8 mouse cellular contexts compared by ENCODE assay signal in the genomic region with DNA sequence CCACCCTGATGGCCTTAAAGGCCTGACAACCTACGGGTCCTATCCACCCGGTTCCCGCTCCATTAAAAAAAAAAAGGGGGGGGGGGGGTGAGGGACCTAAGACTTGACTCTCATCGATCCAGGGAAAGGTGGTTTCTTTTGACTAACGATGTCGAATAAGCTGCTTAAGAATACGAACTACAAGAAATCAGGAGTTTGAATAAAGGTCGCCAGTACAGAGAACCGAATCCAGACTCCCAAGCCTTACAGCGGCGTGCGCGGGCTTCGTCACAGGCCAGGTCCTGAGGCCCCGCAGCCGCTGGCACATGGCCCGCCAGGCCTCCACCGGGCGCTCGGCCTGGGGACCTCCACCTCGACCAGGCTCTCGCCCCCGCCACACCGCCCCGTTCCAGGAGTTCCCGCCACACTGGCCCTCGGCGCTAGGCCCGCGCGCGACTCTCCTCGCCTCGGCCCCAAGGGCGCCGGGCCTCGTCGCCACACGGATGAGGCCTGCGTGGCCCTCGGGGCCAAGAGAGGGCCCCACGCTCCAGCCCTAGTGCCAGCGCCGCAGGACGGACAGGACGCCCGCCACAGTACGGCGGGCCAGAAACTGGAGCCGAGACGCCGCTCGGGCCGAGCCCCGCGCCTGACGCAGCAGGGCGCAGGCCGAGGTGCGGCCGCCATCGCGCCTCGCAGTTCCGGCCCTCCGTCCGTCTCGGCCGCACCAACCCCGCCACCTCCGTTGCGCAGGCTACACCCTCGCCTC. TPM values are rescaled to one million over a fixed set of nuclear protein-coding genes. Genes with fewer than 3 reads are reported as not detected.
DNase-seq lines count a peak whose midpoint lies in the region; ATAC-seq and TF ChIP-seq lines count a peak whose summit lies in the region.

No protein-coding gene starts in this region.

- WGBS in bone marrow, adult 2 months, result under 1% methylated on average over 73 of the region's 73 CpGs
- WGBS in heart, embryonic 15.5 days, result under 1% methylated on average over 73 of the region's 73 CpGs
- WGBS in kidney, postnatal 0 days, result under 1% methylated on average over 54 of the region's 73 CpGs
- under 1% methylated on average over 63 of the region's 73 CpGs for WGBS in lung, embryonic 16.5 days

- DNase-seq in adrenal gland, adult (ENCODE audit: inconsistent age in 2 of 2, low spot score in 1 of 2), result peak; percentile 74 to 91
- no peak for DNase-seq in adrenal gland, adult 8-10 months
- DNase-seq in kidney, postnatal 0 days (ENCODE audit: low spot score), result peak; percentile 46
- DNase-seq in retina, embryonic 14.5 days (ENCODE audit: low spot score), result peak; percentile 50

- no peaks in the 10 kb centered on the region for H3K27me3 ChIP-seq in heart, embryonic 15.5 days
- no peaks in the 10 kb centered on the region for H3K27me3 ChIP-seq in kidney, postnatal 0 days (ENCODE audit: insufficient read depth, low read length)
- H3K27me3 ChIP-seq in lung, embryonic 16.5 days (ENCODE audit: control insufficient read depth, insufficient read depth, low read depth, low read length), result no peaks in the 10 kb centered on the region

- peak overlapping the region; percentile 94 for H3K27ac ChIP-seq in bone marrow, adult 2 months (ENCODE audit: control insufficient read depth, insufficient read depth, low read depth, low read length, poor library complexity)
- peak overlapping the region; percentile 90 for H3K27ac ChIP-seq in heart, embryonic 15.5 days
- peak overlapping the region; percentile 95 for H3K27ac ChIP-seq in kidney, postnatal 0 days
- H3K27ac ChIP-seq in lung, embryonic 16.5 days (ENCODE audit: low read length), result peak overlapping the region; percentile 91

- peak overlapping the region; percentile 95 for H3K4me3 ChIP-seq in bone marrow, adult 2 months (replicated peaks; ENCODE audit: control insufficient read depth, low read depth, low read length)
- H3K4me3 ChIP-seq in heart, embryonic 15.5 days, result peak overlapping the region; percentile 79
- peak overlapping the region; percentile 99 for H3K4me3 ChIP-seq in kidney, postnatal 0 days (replicated peaks; ENCODE audit: low read depth, low read length)
- H3K4me3 ChIP-seq in lung, embryonic 16.5 days (ENCODE audit: low read length), result peak overlapping the region; percentile 96

- peak overlapping the region; percentile 96 for H3K9ac ChIP-seq in heart, embryonic 15.5 days
- H3K9ac ChIP-seq in kidney, postnatal 0 days (ENCODE audit: low read depth, low read length), result peak overlapping the region; percentile 99
- H3K9ac ChIP-seq in lung, embryonic 16.5 days (ENCODE audit: low read length), result peak overlapping the region; percentile 99

- peak; percentile 58 for ATAC-seq in erythroblast, adult 5-6 weeks (replicated peaks; ENCODE audit: low FRiP score, poor library complexity, severe bottlenecking)
- peak; percentile 72 for ATAC-seq in heart, embryonic 15.5 days (replicated peaks; ENCODE audit: insufficient number of reproducible peaks, insufficient read depth, low FRiP score, low read depth)
- ATAC-seq in kidney, postnatal 0 days (replicated peaks; ENCODE audit: low FRiP score, low read depth), result peak; percentile 75
- peak; percentile 74 for ATAC-seq in lung, embryonic 16.5 days (ENCODE audit: low read depth)

- no peaks in the 10 kb centered on the region for H3K9me3 ChIP-seq in heart, embryonic 15.5 days (replicated peaks)
- no peaks in the 10 kb centered on the region for H3K9me3 ChIP-seq in kidney, postnatal 0 days (replicated peaks; ENCODE audit: low read length)
- H3K9me3 ChIP-seq in lung, embryonic 16.5 days (ENCODE audit: control insufficient read depth, low read length), result no peaks in the 10 kb centered on the region

- H3K36me3 ChIP-seq in heart, embryonic 15.5 days, result peaks cover 3% of the 10 kb centered on the region
- peaks cover 3% of the 10 kb centered on the region; the same call in 1 of the 2 replicates for H3K36me3 ChIP-seq in kidney, postnatal 0 days (ENCODE audit: insufficient read depth, low read length)
- H3K36me3 ChIP-seq in lung, embryonic 16.5 days (ENCODE audit: control insufficient read depth, insufficient read depth, low read length), result peaks cover 4% of the 10 kb centered on the region

- peak overlapping the region; percentile 86 for H3K4me2 ChIP-seq in heart, embryonic 15.5 days
- H3K4me2 ChIP-seq in kidney, postnatal 0 days (ENCODE audit: low read length), result peak overlapping the region; percentile 84
- peak overlapping the region; percentile 83 for H3K4me2 ChIP-seq in lung, embryonic 16.5 days (ENCODE audit: low read depth, low read length)

- TF ChIP-seq POLR2A in bone marrow, adult 2 months (IDR thresholded peaks at IDR 0.05; ENCODE audit: borderline replicate concordance, control insufficient read depth, low read depth, low read length), result no peak

- TF ChIP-seq CTCF in bone marrow, adult 2 months (IDR thresholded peaks at IDR 0.05; ENCODE audit: control insufficient read depth, insufficient read depth, low read length), result no peak
- no peak for TF ChIP-seq CTCF in kidney, postnatal 0 days (IDR thresholded peaks at IDR 0.05; ENCODE audit: low read depth)

- peaks cover 3% of the 10 kb centered on the region; the same call in 1 of the 2 replicates for H3K4me1 ChIP-seq in bone marrow, adult 2 months (ENCODE audit: control insufficient read depth, insufficient read depth, low read length)
- peaks cover 28% of the 10 kb centered on the region for H3K4me1 ChIP-seq in heart, embryonic 15.5 days (replicated peaks)
- peaks cover 6% of the 10 kb centered on the region; the same call in 1 of the 2 replicates for H3K4me1 ChIP-seq in kidney, postnatal 0 days (replicated peaks; ENCODE audit: insufficient read depth, low read length)
- H3K4me1 ChIP-seq in lung, embryonic 16.5 days (replicated peaks; ENCODE audit: control insufficient read depth, insufficient read depth, low read length), result peaks cover 21% of the 10 kb centered on the region

RNA-seq across cellular contexts. Expression of a gene that starts 0.6 kb away (rescaled TPM):
- 100 to 1,000 TPM; 400 to 426 (median 421) TPM for total RNA-seq in adrenal gland, adult 8-10 months (2022)
- 180 and 237 TPM in 2 replicates for polyA plus RNA-seq in bone marrow, adult 2 months (2011; ENCODE audit: insufficient read depth, insufficient read length, low replicate concordance, missing spikeins)
- total RNA-seq in erythroblast, adult 5-6 weeks (2015; ENCODE audit: low replicate concordance), result 121 and 143 TPM in 2 replicates
- total RNA-seq in erythroblast, adult 5-6 weeks (2017; ENCODE audit: low replicate concordance), result 172 and 205 TPM in 2 replicates
- 661 and 702 TPM in 2 replicates for polyA plus RNA-seq in heart, embryonic 15.5 days (2015; fragmentation: Nextera tagmentation; extraction: Ambion mirVana)
- polyA plus RNA-seq in kidney, postnatal 0 days (2015; fragmentation: Nextera tagmentation; extraction: Ambion mirVana), result 881 and 892 TPM in 2 replicates
- polyA plus RNA-seq in lung, embryonic 16.5 days (2015; fragmentation: Nextera tagmentation; extraction: Ambion mirVana), result 966 and 994 TPM in 2 replicates

RNA-seq across cellular contexts. Expression of a gene that starts 11.7 kb away (rescaled TPM):
- 10 to 100 TPM; 37.3 to 60.0 (median 46.5) TPM for total RNA-seq in adrenal gland, adult 8-10 months (2022)
- polyA plus RNA-seq in bone marrow, adult 2 months (2011; ENCODE audit: insufficient read depth, insufficient read length, low replicate concordance, missing spikeins), result 21.9 and 34.4 TPM in 2 replicates
- 3.7 and 6.3 TPM in 2 replicates for total RNA-seq in erythroblast, adult 5-6 weeks (2015; ENCODE audit: low replicate concordance)
- total RNA-seq in erythroblast, adult 5-6 weeks (2017; ENCODE audit: low replicate concordance), result 3.5 and 5.0 TPM in 2 replicates
- 22.9 and 23.5 TPM in 2 replicates for polyA plus RNA-seq in heart, embryonic 15.5 days (2015; fragmentation: Nextera tagmentation; extraction: Ambion mirVana)
- 46.6 and 48.5 TPM in 2 replicates for polyA plus RNA-seq in kidney, postnatal 0 days (2015; fragmentation: Nextera tagmentation; extraction: Ambion mirVana)
- polyA plus RNA-seq in lung, embryonic 16.5 days (2015; fragmentation: Nextera tagmentation; extraction: Ambion mirVana), result 33.8 and 47.6 TPM in 2 replicates

RNA-seq across cellular contexts. Expression of a gene that starts 14.7 kb away (rescaled TPM):
- total RNA-seq in adrenal gland, adult 8-10 months (2022), result 1 to 10 TPM; 2.5 to 5.2 (median 3.2) TPM
- 7.3 and 18.0 TPM in 2 replicates for polyA plus RNA-seq in bone marrow, adult 2 months (2011; ENCODE audit: insufficient read depth, insufficient read length, low replicate concordance, missing spikeins)
- 1.3 TPM in 2 replicates for total RNA-seq in erythroblast, adult 5-6 weeks (2015; ENCODE audit: low replicate concordance)
- 12.8 and 18.0 TPM in 2 replicates for total RNA-seq in erythroblast, adult 5-6 weeks (2017; ENCODE audit: low replicate concordance)
- 2.2 TPM in 2 replicates for polyA plus RNA-seq in heart, embryonic 15.5 days (2015; fragmentation: Nextera tagmentation; extraction: Ambion mirVana)
- polyA plus RNA-seq in kidney, postnatal 0 days (2015; fragmentation: Nextera tagmentation; extraction: Ambion mirVana), result 3.0 and 4.1 TPM in 2 replicates
- 1.5 and 3.5 TPM in 2 replicates for polyA plus RNA-seq in lung, embryonic 16.5 days (2015; fragmentation: Nextera tagmentation; extraction: Ambion mirVana)

RNA-seq across cellular contexts. Expression of a gene that starts 37.3 kb away (rescaled TPM):
- total RNA-seq in adrenal gland, adult 8-10 months (2022), result 100 to 1,000 TPM; 109 to 141 (median 130) TPM
- 33.9 and 63.6 TPM in 2 replicates for polyA plus RNA-seq in bone marrow, adult 2 months (2011; ENCODE audit: insufficient read depth, insufficient read length, low replicate concordance, missing spikeins)
- total RNA-seq in erythroblast, adult 5-6 weeks (2015; ENCODE audit: low replicate concordance), result 11.1 and 11.5 TPM in 2 replicates
- 14.5 and 20.5 TPM in 2 replicates for total RNA-seq in erythroblast, adult 5-6 weeks (2017; ENCODE audit: low replicate concordance)
- 94.7 and 129 TPM in 2 replicates for polyA plus RNA-seq in heart, embryonic 15.5 days (2015; fragmentation: Nextera tagmentation; extraction: Ambion mirVana)
- polyA plus RNA-seq in kidney, postnatal 0 days (2015; fragmentation: Nextera tagmentation; extraction: Ambion mirVana), result 101 and 114 TPM in 2 replicates
- polyA plus RNA-seq in lung, embryonic 16.5 days (2015; fragmentation: Nextera tagmentation; extraction: Ambion mirVana), result 166 TPM in 2 replicates

RNA-seq across cellular contexts. Expression of a gene that starts 38.4 kb away (rescaled TPM):
- 10 to 100 TPM; 34.0 to 40.1 (median 36.5) TPM for total RNA-seq in adrenal gland, adult 8-10 months (2022)
- polyA plus RNA-seq in bone marrow, adult 2 months (2011; ENCODE audit: insufficient read depth, insufficient read length, low replicate concordance, missing spikeins), result 31.2 and 44.9 TPM in 2 replicates
- total RNA-seq in erythroblast, adult 5-6 weeks (2015; ENCODE audit: low replicate concordance), result 173 and 230 TPM in 2 replicates
- 219 and 239 TPM in 2 replicates for total RNA-seq in erythroblast, adult 5-6 weeks (2017; ENCODE audit: low replicate concordance)
- polyA plus RNA-seq in heart, embryonic 15.5 days (2015; fragmentation: Nextera tagmentation; extraction: Ambion mirVana), result 8.2 and 10.2 TPM in 2 replicates
- polyA plus RNA-seq in kidney, postnatal 0 days (2015; fragmentation: Nextera tagmentation; extraction: Ambion mirVana), result 16.4 and 17.1 TPM in 2 replicates
- polyA plus RNA-seq in lung, embryonic 16.5 days (2015; fragmentation: Nextera tagmentation; extraction: Ambion mirVana), result 10.9 and 13.1 TPM in 2 replicates
